Mouse (Mus musculus) splenic B cell, adult 2 months (primary cell): ENCODE data around the gene Actr5.
A peak's percentile ranks its signal among the peaks of the same experiment; 100 is the strongest.

Source experiments
- DNase-seq: peaks from one replicate; pipeline ENCODE4 v3.0.0-alpha.2; 2011; ENCODE audit warnings: low read depth, low spot score
- H3K27me3 ChIP-seq: 2 replicates; pipeline ENCODE4 v1.6.1; 2012; ENCODE audit warnings: mild to moderate bottlenecking, low read length, moderate library complexity, mixed read lengths; ENCODE audit not compliant: control insufficient read depth, poor library complexity, insufficient read depth, severe bottlenecking
- H3K36me3 ChIP-seq: 2 replicates; pipeline ENCODE4 v1.6.1; 2012; ENCODE audit warnings: mild to moderate bottlenecking, low read length, moderate library complexity, mixed read lengths; ENCODE audit not compliant: control insufficient read depth, poor library complexity, insufficient read depth, severe bottlenecking

Actr5 gene

GRCm38 (mm10) chr2:158682344-158683037 lies 57.8 kb downstream of the Actr5 start:
- DNase-seq: peak; percentile 86
- 0 out of 2 replicates have a peak, but pooled peaks cover 1% of the 10 kb centered on the region for H3K36me3 ChIP-seq
- H3K27me3 ChIP-seq: no peaks in the 10 kb centered on the region

GRCm38 (mm10) chr2:158683038-158683413 lies 58.3 kb downstream of the Actr5 start:
- Histone ChIP-seq H3K36me3 (0 out of 2 replicates have a peak, but pooled peaks cover 1% of the 10 kb centered on the region), H3K27me3 (no peaks in the 10 kb centered on the region)
- DNase-seq: peak; percentile 61

GRCm38 (mm10) chr2:158684247-158684843 lies 59.7 kb downstream of the Actr5 start:
- Histone ChIP-seq H3K27me3 (no peaks in the 10 kb centered on the region), H3K36me3 (0 out of 2 replicates have a peak, but pooled peaks cover 1% of the 10 kb centered on the region)
- DNase-seq: no peak

DNA sequence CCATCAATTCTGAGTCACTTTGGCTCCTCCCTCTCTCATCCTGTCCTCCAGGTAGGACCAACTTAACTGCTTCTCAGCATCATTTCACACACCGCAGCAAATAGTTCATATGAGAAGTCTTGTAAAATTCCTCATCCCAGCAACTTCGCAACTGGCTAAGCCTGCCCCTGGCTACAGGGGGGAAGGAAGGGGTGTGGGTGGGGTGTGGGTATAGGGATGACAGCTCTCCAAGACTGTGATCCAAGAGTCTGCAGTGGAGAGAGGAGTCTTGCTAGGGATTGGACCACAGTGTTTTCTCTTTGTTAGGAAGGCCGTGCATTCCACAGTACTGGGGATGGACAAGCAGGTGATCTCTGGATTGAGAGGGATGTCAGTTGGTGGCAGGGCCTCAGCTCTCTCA lies 60.2 kb downstream of the Actr5 start:
- Histone ChIP-seq H3K36me3 (0 out of 2 replicates have a peak, but pooled peaks cover 1% of the 10 kb centered on the region), H3K27me3 (no peaks in the 10 kb centered on the region)
- no peak for DNase-seq

DNA sequence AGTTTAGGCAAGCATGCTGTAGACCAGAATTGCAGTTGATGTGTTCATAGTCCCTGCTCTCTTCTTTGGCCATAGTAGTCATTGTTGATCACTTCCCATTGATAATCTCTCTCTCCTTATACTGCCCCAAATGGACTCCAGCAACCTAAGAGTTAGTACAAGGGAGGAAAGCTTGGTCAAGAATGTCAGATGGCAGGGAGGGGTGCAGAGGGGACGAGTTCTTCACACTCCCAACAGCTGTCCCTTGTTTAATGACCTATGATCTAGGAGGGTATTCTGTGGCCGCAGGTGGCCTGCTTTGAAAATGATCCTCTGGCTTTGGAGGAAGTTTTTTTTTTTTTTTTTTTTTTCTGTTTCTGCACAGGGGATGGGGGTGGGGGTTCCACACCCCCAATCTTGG lies 61.7 kb downstream of the Actr5 start:
- H3K27me3 ChIP-seq: no peaks in the 10 kb centered on the region
- DNase-seq: no peak
- peaks cover 1% of the 10 kb centered on the region; the same call in 1 of the 2 replicates for H3K36me3 ChIP-seq

DNA sequence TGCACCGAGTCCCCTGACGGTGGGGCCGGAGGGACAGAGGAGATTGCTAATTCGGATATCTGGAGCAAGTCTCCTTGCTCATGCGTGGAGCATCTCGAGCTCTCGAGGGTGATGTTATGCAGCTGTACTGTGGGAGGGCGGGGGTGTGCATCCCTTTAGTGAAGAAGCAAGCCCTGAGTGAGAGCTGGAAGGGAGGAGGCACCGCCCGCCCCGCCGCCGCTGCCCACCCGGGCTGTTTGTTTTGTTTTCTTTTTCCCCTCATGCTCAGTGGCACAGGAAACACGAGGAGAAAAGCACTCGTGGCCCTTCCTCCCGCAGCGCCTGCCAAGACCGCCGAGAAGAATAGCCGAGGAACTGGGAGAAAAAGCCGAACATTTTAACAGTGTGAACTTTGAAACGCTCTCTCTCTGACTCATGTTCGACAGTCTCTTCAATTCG lies 63.1 kb downstream of the Actr5 start:
- DNase-seq: no peak
- Histone ChIP-seq H3K36me3 (peaks cover 1% of the 10 kb centered on the region; the same call in 1 of the 2 replicates), H3K27me3 (no peaks in the 10 kb centered on the region)
